Mouse (Mus musculus) lung, postnatal 4 days (tissue): ENCODE results near the gene Hoxa4.

Experiments used
- DNase-seq, 2 experiments: peaks; one replicate each; pipeline ENCODE4 v3.0.0; 2021

The Hoxa4 gene

DNA sequence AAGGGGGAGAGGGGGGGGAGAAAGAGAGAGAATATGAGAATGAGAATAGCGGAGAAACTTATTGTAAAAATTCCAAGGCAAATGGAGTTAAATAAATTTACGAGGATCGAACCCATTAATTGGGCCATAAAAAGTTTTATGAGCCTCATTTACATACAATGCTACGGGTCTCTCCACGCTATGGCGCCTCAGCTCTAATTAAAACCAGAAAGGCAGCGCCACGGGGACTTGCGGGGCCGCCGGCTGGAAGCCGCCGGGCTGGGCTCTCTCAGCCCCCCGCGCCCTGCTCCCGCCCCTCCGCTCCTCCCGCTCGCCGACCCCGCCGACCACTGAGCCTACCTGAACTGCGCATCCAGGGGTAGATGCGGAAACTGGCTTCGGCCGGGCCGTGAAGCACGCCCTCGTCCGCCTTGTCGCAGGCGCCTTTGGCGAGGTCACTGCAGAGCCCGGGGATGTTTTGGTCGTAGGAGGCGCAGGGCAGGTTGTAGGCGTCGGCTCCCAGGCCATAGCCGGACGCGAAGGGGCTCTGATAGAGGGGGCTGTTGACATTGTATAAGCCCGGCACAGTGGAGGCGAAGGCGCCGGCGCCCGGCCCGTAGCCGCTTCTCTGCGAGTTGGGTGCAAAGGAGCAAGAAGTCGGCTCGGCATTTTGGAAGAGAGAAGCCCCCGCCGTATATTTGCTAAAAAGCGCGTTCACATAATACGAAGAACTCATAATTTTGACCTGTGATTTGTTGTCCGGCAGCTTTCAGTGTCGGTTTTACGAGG is 25.3 kb upstream of the Hoxa4 start:
- DNase-seq: peak in 1 of 2 experiments; percentile 37

DNA sequence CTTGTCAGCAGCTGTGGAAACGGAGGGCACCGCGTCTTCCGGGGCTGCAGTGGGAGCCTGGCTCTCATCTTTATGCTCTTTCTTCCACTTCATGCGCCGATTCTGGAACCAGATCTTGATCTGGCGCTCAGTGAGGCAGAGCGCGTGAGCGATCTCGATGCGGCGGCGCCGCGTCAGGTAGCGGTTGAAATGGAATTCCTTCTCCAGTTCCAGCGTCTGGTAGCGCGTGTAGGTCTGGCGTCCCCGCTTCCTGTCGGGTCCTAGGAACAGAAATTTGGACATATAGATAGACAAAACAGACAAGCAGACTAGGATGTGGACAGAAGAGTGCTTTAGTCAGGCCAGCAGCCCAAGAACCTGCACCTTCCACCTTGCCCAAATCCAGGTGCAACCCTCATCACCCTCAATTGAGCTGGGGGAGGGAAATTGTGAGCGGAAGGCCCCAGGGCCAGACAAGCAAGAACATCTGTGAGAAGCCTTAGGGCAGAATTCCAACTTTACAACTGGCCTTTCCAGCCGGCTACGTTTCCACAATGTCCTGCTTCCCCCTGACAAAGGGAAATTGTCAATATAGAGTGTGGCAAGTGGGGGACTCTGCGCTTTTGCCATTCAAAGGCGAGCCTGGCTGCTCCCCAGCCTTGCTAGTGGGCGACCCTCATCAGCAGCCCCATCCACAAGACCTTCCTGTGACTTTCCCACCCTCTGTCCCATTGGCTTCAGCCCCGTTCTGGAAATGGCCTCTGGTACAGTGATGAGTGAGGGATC is 24.4 kb upstream of the Hoxa4 start:
- peak in 1 of 2 experiments; percentile 6 for DNase-seq

DNA sequence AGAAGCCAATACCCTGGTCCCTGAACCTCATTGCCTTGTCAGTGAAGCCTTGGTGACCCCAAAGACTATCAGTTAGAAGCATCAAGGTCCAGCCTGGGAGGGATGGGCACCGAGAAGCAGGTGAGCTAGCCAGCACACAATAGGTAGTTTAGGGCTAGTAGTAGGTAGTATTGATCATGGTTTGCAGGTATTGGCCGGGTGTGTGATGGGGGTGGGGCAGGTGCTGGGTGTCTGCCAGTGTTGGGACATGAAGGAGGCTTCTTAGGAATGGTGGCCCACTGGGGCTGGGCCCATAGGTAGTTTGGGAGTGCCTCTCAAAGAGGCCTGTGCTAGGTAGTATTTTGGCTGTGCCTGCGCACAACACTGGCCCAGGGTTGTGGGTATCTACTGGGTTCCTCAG is 23.5 kb upstream of the Hoxa4 start:
- no peak for DNase-seq

DNA sequence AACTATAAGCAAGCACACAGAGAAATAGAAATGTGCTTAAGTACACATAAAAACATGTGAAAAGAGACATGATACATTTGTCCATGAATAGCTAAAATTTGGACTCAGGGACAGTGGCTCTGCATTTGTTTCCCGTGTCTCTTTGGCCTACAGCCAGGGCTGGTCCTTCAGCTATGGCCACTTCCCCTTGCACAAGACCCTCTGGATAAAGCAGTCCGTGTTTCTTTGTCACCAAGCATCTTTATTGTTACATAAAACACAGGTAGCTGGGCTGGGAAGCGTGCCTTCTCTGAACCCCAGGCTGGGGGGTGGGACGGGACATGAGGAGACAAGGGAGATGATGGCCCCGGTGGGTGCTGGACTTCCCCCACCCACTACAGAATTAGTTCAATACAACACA is 22.7 kb upstream of the Hoxa4 start:
- no peak for DNase-seq

DNA sequence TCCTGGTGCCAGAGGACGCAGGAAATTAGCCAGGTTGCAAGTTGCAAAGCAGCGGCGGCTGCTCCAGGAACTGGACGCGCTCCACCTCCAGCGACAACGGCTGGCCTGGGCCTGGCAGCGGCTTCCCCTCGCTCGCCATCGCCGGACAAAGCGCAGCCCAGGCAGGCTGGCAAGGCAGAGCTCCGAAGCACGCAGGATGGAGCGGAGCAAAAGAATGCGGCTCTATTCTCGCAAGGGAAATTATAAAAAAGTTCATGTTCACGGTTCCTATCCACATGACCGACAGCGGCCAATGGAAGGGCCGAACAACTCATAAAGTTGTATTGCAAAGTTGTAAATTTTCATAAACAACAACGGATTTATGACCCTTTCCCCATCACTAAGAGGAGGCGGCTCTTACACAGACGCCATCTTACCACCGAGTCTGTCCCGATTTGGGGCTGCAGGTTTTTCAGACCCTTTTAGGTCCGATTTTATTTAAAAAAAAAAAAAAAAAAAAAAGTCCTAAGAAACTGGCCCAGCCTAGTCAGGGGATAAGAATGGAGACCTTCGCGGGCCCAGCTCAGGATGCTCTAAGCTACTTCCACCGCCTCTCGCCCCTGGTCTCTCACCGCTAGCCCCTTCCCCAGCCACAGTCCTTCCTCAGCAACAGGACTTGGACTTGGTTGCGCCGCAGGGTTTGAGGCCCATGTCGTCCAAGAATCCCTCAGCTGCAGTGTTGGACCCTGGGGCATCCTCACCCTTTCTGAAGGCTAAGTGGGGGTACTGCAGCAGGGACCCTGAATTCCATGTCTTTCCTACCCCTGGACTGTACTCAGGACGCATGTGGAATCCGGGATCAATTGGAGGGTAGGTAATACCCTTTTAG is 21.8 kb upstream of the Hoxa4 start, which contains the start of the genes Hoxa3 and Gm28308:
Gene Hoxa3 (minus strand): TSS at position 218 of the 868 bp plus-strand sequence.
Gene Gm28308 (minus strand): TSS at position 221 of the 868 bp plus-strand sequence.
- DNase-seq: peak; percentile 53 to 70

DNA sequence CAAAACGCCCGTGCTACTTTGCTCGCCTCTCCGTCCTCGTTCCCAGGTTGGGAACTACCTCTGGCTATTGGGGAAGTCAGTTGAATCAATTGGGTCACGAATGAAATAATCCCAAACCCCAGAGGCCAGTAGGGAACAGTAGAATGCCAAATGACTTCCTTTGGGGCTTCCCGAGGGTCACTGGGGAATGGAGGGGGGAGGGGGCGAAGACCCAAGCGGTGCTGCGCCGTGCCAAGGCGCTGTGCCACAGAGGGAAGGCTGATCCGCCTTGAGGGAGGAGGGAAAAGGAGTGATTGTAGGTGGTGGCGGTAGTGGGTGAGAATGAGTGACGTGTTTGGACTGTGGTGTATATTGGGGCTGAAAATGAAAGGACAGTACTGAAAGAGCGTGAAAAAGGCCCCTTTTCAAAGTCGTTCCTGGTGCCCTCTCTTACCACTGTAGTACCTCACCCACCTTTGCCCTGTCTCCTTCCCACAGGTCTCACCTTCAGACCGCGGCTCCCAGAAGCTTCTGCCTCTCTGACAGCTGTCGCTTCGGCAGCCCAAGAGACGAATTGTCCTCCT is 21.1 kb upstream of the Hoxa4 start:
- peak in 1 of 2 experiments; percentile 47 for DNase-seq

DNA sequence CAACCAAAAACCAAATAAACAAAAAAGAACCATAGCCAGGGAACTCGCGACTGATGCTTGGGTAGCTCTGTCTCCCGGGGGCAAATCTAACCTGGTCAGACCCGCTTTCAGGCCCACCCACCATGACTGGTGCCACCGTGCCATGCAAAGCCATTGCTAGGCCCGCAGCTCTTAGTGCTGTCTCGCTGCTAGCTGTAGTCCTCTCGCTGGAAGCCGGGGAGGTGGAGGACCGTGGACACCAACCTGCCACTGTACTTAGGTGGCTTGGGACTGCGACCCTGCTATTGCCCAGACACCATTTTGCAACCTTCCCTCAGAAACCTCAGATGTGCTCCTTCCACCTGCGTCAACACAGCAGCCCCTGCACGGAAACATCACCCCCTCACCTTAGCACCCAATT is 20.4 kb upstream of the Hoxa4 start:
- DNase-seq: peak in 1 of 2 experiments; percentile 33

DNA sequence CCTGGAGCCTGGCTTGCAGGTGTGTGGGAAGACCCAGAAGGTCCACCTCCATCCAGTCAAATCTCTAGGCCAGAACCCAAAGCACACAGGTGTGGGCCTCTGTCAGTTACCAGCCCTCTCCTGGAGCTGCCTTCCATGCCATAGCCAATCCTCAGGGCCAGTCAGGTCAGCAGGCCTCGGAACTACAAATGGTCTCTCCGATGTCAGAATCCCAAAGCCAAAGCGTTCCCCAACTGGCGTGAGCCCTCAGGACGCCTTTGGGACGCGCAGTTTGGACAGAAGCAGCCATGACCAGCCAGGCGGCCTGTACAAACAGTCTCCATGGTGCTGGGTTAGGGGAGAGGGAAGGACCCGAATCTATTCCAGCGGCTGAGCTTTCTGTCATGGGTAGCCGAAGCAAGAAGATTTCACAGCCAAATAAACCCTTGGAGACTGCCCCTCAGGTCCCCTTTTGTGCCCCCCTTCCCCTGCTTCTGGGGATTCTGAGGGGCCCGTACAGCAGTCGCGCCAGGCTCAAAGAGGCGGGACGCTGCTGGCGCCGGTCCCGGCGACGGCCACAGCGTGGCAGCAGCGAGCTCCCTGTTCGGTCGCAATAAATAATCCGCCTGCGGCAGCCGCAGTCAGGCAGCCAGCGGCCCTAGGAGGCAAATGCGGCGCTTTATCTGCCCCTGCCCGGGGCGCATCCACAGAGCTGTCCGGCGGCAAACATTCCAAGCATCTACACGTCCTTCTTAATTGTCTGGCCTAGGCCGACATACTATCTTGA is 19.8 kb upstream of the Hoxa4 start:
- DNase-seq: peak; percentile 86 to 88

- DNase-seq: no peak
These were observed 18.1 kb upstream of the Hoxa4 start for GRCm38 (mm10) chr6:52209685-52210046.

GRCm38 (mm10) chr6:52208868-52209684 is 17.5 kb upstream of the Hoxa4 start:
- no peak for DNase-seq

DNA sequence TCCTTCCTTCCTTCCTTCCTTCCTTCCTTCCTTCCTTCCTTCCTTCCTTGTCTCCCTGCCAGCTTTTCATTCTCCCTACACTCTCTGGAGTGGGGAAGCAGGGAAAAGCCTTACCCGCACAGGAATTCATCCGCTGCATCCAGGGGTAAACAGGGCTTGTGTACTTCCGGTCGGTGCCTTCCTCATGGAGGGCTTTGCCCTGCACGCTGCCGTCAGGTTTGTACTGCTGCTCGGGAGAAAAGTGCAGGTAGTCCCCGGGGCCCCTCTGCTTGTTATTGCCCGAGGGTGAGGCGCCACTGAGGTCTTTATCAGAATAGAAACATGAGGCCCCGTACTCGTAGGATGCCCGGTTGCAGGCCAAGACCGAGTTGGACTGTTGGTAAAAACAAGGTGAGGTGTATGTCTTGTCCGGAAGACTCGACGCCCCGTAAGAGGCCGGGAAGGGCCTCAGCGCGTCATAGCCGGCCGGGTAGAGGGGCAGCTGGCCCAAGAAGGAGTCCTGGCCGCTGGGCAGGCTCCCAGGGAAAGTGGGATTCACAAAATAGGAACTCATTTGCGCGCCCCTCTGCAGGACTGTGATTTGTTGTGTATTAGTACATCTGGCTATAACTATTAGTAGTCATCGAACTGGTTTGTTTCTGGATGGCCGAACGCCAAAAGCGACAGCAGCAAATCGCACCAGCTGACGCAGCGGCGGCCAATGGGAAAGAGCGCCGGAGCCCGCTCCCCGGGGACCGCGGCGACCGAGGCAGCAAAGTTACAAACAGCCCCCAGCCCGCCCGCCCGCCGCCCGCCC is 16.7 kb upstream of the Hoxa4 start, which contains the start of gene Hoxa6:
Gene Hoxa6 (minus strand): TSS at position 651 of the 796 bp plus-strand sequence.
- peak; percentile 65 to 79 for DNase-seq

GRCm38 (mm10) chr6:52207684-52207976 is 16.1 kb upstream of the Hoxa4 start:
- DNase-seq: no peak

DNA sequence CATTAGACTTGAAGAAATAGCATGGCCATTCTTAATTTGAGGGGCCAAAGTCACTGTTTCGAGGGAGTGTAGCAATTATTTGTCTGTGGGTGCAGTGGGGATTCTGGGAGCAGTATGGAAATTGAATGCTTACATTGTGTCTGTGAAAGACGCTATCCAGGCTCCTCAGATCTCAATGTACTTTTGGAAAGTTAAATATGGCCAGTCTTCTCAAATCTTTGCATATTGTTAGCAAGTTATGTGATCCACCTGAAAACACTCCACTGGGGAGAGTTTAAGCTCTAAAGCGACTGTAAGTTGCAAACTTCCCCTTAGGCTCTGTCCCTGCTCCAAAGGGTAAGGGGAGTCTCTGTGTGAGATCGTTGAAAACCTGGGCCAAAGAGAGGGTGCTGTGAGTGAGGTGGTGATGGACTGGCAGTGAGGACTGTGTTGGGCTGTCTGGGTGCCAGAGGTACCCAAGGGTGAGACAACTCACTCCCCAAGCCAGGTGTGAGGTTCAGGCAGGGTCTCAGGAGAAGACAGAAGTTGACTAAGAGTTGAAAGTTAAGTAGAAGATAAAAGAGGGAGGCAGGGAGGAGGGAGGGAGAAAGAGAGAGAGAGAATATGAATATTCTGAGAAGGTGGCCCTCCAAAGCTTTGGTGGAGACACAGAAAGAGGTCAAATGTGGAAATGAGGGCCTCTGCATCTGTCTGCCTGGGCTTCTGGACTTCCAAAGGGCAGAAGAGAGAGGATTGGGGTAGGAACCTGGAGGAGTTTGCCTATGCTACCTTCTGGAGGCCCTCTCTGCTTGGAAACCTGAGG is 15.5 kb upstream of the Hoxa4 start:
- no peak for DNase-seq

DNA sequence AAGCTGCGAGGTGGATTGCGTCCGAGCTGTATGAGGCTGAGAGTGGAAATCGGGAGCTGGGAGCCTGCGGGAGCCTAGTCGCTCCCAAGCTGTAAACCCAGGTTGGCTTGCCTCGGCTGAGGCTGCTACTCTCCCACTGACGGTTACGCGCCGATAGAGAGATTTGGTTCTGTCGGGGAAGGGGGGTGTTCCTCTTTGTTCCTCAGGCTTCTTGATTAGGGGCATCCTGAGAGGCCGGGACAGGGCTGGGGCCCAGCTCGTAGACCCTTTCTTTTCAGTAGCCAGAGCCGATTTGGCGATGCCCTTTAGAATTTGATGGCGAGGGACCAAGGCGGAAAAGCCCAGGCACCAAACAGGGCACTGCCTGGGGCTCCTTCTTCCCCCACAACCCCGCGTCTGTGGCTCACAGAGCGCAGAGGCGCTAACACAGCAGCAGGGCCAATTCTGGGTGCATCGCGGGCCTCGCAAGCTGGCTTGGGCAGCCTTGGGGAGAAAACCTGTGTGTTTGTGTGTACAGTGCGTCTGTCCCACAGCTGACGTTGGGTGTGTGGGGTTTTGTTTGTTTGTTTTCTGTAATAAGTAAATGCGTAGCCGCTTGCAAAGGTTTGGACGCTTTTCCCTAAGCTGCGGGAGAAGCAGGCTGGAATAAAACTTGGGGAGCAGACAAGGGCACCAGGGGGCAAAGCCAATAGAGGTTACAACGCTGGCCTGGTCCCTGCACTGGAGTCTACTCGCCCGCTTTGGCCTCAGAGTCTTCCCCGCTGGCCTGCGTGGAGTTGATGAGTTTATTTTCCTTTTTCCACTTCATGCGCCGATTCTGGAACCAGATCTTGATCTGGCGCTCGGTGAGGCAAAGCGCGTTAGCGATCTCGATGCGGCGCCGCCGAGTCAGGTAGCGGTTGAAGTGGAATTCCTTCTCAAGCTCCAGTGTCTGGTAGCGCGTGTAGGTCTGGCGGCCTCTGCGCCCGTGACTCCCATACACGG is 14.4 kb upstream of the Hoxa4 start:
- DNase-seq: peak in 1 of 2 experiments; percentile 38

DNA sequence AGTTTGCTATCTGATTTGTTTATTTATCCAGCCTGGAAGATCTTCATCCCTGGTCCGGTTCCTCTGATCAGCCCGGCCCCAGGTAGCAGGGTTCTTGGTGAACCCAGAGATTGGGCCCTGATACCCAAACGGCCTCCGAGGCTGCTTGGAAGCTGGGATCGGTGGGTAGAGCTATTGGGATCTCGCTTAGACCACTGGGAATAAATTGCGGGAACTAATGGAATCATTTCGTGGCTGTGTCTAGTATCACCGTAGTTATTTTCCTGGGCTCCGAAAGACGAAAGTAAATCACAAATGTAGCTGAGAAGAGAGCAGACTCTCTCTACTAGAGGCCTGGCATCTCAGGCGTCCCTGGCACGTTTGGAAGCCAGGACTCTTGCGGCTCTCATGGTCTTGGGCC is 13.7 kb upstream of the Hoxa4 start:
- DNase-seq: no peak

DNA sequence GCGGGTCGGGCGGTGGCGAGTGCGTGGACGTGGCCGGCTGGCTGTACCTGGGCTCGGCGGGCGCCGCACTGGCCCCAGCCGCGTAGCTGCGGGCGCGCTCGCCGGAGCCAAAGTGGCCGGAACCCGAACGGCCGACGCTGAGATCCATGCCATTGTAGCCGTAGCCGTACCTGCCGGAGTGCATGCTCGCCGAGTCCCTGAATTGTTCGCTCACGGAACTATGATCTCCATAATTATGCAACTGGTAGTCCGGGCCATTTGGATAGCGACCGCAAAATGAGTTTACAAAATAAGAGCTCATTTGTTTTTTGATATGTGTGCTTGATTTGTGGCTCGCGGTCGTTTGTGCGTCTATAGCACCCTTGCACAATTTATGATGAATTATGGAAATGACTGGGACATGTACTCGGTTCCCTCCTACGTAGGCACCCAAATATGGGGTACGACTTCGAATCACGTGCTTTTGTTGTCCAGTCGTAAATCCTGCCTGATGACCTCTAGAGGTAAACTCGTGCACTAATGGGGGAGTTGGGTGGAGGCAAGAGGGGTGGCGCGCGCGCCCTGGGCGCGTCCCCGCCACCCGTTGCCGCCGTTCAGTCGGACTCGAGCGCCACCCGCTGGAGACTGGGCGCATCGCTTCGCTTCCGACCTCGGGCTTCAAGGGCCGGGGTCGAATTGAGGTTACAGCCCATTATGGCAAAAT is 12.6 kb upstream of the Hoxa4 start, which contains the start of gene Hoxa5:
Gene Hoxa5 (minus strand): TSS at position 538 of the 703 bp plus-strand sequence.
- DNase-seq: peak; percentile 92 to 93

GRCm38 (mm10) chr6:52203371-52204049 is 12.0 kb upstream of the Hoxa4 start:
- DNase-seq: peak in 1 of 2 experiments; percentile 58
